ENCODE assay signal across 16 mouse cellular contexts in the genomic region with DNA sequence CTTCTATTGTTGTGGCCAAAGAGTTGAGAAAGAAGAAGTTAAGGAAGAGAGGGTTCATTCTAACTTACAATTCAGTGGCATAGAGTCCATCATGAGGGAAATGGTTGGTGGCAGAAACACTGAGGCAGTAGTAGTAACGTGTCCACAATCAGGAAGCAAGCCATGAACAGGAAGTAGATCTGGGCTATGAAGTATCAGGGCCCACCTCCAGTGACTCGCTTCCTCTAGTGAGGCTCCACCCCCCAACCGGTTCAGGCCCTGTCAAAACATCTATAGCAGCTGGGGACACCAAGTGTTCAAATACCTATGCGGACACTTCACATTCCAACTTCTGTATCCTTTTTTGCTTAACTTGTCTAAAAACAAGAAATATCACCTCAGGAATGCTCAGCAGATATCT.
"Had no signal": no experiment of that assay in that cellular context is flagged by ENCODE, and none has a peak within 500 bp of the region (broad histone marks: within the 10 kb centered on the region; RNA-seq: fewer than 3 reads in every experiment).

No protein-coding gene starts in this region.

- H3K9ac ChIP-seq: kidney, embryonic 15.5 days; liver, embryonic 15.5 days; midbrain, embryonic 12.5 days; neural tube, embryonic 15.5 days; stomach, embryonic 15.5 days had no signal

- DNase-seq: kidney, adult 2 months; kidney, postnatal 25 days; lung, adult 2 months; lung, postnatal 10 days; retina, postnatal 1 day; thymus, postnatal 36 days had no signal

- H3K9me3 ChIP-seq: kidney, embryonic 15.5 days; limb, embryonic 10.5 days; liver, embryonic 15.5 days; midbrain, embryonic 12.5 days; neural tube, embryonic 15.5 days; stomach, embryonic 15.5 days had no signal

- H3K4me1 ChIP-seq: liver, embryonic 15.5 days had no signal

- H3K4me3 ChIP-seq: kidney, embryonic 15.5 days; left cerebral cortex, adult 2 months; limb, embryonic 10.5 days; liver, embryonic 15.5 days; megakaryocyte, embryonic 14.5 days; midbrain, embryonic 12.5 days; myocyte; neural tube, embryonic 15.5 days; stomach, embryonic 15.5 days had no signal

- H3K27me3 ChIP-seq: kidney, embryonic 15.5 days; liver, embryonic 15.5 days; midbrain, embryonic 12.5 days; neural tube, embryonic 15.5 days; stomach, embryonic 15.5 days had no signal

- H3K36me3 ChIP-seq: liver, embryonic 15.5 days; neural tube, embryonic 15.5 days; stomach, embryonic 15.5 days had no signal

- H3K27ac ChIP-seq: kidney, embryonic 15.5 days; left cerebral cortex, adult 2 months; limb, embryonic 10.5 days; liver, embryonic 15.5 days; macrophage; midbrain, embryonic 12.5 days; neural tube, embryonic 15.5 days; stomach, embryonic 15.5 days had no signal
